Mouse (Mus musculus): Measurements from ENCODE around the gene Gtf2a1l.

Gtf2a1l gene

GRCm38 (mm10) chr17:88668452-88668851 is at the start of gene Gtf2a1l:
Gene Gtf2a1l, plus strand, starts transcription at chr17:88668660.
- DNase-seq = peak; percentile 61

DNA sequence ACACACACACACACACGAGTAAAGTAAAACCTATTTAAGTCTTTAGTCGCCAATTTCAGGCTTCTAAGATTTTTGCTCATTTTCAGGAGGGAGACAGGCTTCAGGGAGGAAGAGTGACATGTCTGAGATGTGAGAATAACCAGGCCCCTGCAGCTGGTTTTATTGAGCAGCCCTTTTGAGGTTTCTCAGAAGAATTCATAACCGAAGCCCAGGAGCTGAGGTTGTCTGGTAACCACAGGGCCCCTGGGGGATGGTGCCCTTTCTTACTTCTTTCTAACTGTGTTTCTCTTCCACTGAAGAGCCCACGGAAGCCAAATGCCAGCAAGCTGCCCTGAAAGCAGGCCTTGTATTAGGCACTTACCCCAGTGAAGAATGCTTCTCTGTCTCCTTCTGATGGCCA is 47.5 kb upstream of the Gtf2a1l start:
- DNase-seq = no peak

GRCm38 (mm10) chr17:88621374-88621773 is 47.1 kb upstream of the Gtf2a1l start:
- DNase-seq = no peak

- DNase-seq = no peak
Observed at GRCm38 (mm10) chr17:88622711-88623110, 45.7 kb upstream of the Gtf2a1l start.

DNA sequence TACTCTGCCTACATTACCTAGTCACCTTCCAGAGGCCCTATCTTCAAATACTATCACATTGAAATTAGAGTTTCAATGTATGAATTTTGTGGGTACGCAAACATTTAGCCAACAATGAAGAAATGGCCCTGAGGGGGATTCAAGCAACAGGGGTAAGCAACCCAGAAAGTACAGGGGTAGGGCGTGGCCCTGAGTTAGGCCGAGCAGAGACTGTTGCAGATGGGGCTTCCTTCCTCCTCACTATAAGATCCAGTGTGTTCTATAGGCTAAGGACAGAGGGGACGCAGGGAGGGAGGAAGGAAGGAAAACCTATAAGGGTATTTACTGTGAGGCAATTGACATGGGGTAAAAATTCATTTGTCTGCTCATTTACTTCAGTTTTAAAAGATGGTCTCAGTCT is 44.1 kb upstream of the Gtf2a1l start:
- no peak for DNase-seq

DNA sequence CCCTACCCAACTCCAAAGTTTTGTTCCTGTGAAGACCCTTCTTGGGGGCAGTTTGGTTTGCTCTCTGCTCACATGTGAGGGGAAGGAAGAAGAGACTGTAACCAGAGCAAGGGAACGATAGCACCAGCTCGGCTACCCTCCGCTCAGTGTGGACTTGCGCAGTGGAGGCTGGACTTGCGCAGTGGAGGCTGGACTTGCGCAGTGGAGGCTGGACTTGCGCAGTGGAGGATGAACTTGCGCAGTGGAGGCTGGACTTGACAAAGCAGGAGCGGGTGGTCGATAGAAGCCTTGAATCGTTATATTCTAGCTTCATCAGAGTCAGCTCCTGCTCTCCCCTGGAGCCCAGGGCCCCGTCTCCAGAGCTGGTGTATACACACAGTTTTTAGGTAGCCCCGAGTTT is 43.1 kb upstream of the Gtf2a1l start:
- no peak for DNase-seq

DNA sequence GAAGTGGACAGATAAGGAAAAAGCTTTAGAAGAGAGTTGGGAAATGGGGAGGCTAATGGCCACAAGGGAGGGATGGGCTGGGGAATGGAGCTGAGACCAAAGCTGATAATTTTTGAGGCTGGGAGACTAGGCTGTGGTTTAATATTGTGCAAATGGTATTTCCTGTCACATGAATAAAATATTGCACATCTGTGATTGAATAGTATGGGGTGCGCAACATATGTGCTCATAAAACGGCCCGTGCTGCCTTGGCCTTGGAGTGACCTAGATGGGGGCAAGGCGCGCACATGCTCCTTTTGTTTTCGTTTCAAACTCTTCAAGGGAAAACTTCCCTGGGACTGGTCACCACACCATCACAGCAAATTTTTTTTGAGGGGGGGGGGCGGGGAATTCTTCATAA is 42.5 kb upstream of the Gtf2a1l start:
- DNase-seq = no peak

DNA sequence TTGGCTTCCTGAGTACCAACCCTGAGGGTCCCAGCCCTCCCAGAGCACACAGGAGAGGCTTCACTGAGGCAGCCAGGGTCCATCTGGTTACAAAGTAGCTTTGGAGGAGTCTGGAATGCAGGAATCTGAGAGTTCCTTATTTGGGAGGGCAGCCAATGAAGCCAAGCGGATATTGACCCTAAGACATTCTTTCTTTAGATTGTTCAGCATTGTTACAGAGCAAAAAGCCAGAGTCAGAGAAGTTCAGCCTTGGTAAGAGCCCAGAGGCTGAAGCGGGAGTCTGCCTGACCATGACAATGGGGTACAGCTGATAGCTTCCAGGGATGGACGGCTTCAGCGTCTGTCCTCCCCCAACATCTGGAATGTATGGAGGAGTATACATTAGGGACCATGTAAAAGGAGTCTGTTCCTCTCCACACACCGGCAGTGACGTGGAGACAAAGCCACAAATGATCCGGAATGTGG is 42.1 kb upstream of the Gtf2a1l start:
- DNase-seq = no peak

DNA sequence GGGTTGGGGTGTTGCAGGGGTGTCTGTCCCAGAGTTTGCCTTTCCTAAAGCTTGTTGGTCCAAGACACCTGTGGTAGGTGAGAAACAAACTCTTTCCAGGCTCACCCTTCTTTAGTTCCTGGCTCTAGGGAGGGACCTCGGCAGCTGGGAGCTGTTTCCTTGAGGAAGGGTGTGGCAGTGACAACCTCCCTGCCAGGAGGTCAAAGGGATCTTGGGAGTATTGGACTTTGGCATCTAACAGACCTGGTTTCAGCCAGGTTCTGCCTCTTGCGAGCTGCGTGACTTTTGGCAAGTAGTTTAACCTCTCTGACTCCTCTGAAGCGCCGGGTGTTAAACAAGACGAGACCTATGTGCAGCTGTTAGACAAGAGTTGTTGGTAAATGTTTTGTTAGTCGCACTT is 41.3 kb upstream of the Gtf2a1l start:
- no peak for DNase-seq

GRCm38 (mm10) chr17:88628676-88629380 is 39.6 kb upstream of the Gtf2a1l start:
- DNase-seq = peak; percentile 36

DNA sequence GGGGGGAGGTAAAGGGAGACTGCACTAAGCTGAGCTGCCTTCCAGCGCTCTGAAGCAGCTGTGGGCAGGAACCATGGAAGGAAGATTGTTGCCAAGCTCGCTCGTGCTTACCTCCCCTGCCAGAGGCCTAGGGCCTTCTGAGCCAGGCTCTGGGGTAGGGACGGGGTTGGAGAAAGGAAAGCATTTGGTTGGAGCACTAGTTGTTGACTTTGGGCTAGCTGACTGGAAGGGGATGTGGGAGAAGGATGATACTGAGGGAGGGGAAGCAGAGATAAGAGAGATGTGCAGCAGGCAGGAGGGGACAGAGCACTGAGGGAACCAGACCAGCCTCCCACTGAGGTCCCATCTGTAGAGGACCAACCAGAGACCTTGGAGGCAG is 39.1 kb upstream of the Gtf2a1l start:
- no peak for DNase-seq

DNA sequence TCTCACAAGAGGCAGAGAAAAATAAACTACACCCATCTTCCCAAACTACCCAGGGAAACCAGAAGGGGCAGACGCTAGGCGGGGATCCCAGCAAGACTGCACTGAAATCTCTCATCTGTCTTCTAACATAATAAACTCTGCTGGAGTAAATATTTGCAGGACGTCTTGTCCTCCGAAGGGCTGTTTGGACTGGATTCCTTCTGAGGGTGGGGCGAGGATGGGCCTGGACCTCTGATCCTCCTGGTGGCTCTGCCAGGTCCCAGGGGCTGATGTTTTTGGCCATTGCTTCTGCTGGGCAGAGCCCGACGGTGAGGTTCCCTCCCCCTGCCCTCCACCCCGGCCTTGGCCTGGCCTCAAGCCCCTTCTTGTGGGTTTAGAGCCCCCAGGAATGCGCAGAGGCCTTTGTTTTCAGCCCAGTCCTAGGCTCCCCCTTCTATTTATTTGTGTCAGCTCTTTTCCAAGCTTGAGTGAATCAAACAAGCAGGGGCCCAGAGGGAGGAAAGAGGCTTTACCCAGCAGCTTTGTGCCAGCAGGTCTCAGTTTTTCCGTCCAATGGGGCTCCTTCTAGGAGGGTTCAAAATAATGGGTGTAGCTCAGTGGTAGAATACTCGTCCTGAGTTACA is 38.4 kb upstream of the Gtf2a1l start:
- DNase-seq = peak; percentile 57

GRCm38 (mm10) chr17:88630554-88630948 is 37.9 kb upstream of the Gtf2a1l start:
- DNase-seq = no peak

DNA sequence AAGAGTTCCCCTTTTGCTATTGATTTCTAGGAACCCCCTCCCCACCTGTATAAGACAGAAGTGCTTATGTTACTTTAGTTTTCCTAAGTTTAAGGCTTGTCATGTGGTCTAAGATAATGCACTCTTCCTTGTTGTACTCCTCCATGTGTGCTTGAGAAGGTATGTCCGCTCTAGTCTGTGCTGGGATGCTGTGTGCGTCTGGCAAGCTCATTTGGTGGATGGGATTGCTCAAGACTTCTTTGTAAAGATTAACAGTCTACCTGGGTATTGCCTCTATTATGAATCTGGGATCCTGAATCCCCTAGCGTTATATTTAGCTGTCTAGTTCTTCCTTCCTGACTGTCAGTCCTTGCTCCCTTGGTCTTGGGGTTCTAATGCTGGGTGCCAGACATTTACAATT is 35.8 kb upstream of the Gtf2a1l start:
- DNase-seq = no peak

- DNase-seq = no peak
Observed at GRCm38 (mm10) chr17:88636076-88636475, 32.4 kb upstream of the Gtf2a1l start.

- DNase-seq = peak; percentile 37
Observed at GRCm38 (mm10) chr17:88636587-88636986, 31.9 kb upstream of the Gtf2a1l start.

- peak; percentile 76 for DNase-seq
Observed at GRCm38 (mm10) chr17:88641012-88641411, 27.4 kb upstream of the Gtf2a1l start.

DNA sequence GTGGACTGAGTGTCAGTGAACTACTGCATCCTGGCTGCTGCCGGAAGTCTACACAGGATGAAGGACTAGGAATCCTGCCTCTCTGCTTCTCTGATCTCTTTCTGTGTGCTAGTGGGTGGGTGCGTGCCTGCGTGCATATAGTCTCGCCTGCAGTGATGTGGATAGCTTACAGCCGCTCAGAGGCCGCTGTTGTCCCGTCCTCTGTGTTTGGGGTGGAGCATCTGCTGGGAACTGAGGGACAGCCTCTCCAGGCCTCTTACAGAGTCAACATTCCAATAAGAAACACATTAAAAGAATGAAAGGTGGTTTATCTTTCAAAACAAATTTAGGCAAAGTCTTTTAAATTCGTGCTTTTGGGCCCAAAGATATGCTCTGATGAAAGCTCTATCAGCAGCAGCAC is 26.6 kb upstream of the Gtf2a1l start:
- no peak for DNase-seq

DNA sequence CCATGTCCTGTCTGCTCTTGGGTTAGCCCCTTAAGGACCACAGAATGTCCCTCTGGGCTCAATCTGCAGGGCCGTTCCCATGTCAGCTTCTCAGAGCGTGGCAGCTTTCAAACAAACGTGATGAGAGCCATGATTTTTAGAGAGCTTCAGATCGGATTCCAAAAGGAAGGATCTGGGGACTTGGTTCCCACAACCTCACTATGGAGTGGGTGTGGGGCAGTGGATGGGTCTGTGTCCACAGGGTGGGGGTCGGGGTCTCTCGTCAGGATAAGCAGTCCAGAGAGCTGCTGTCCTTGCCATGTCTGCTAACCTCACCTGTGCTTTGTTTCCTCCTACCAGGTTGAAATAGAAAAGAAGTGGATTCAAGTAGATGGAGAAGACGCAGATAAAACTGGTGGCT is 23.6 kb upstream of the Gtf2a1l start:
- no peak for DNase-seq

- no peak for DNase-seq
Observed at GRCm38 (mm10) chr17:88645299-88645698, 23.2 kb upstream of the Gtf2a1l start.

DNA sequence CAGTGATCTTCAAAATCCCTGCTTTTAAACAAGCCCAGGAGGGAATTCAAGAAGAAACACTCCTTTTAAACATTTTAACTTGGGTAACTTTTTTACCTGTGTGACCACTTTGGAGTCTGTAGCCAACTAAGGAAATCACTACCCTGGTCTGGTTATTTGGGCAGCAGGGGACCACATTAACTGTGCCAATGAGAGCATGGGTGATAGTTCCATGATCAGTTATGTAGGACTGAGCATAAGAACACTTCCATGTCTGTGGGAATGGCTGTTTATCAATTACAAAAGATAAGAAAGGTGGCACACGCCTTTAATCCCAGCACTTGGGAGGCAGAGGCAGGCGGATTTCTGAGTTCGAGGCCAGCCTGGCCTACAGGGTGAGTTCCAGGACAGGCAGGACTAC is 21.3 kb upstream of the Gtf2a1l start:
- DNase-seq = no peak

- DNase-seq = peak; percentile 70
Observed at GRCm38 (mm10) chr17:88652010-88652409, 16.4 kb upstream of the Gtf2a1l start.

GRCm38 (mm10) chr17:88652702-88653374 is 15.6 kb upstream of the Gtf2a1l start:
- DNase-seq = peak; percentile 84

- DNase-seq = no peak
Observed at GRCm38 (mm10) chr17:88653375-88653769, 15.1 kb upstream of the Gtf2a1l start.

Data from retina, postnatal 1 day (tissue).